Mouse (Mus musculus) frontal cortex, postnatal 36 days (tissue): Measurements from ENCODE around the gene Bbs5.
A peak's percentile ranks its signal among the peaks of the same experiment; 100 is the strongest.
"Not testable (repeated sequence)": the region's sequence is repeated elsewhere in the genome, so short reads cannot be mapped to it uniquely, and the experiment has no call there.

Experiments used
- DNase-seq, 2 experiments: peaks; one replicate each; pipeline ENCODE4 v3.0.0; 2022; ENCODE audit warnings: low spot score in 2 of 2

Bbs5 gene

GRCm38 (mm10) chr2:69646726-69647490, at the start of gene Bbs5:
Gene Bbs5, plus strand, starts transcription at chr2:69647171.
- DNase-seq: peak; percentile 92 to 97

GRCm38 (mm10) chr2:69603726-69604393, 43.1 kb upstream of the Bbs5 start:
- no peak for DNase-seq

- no peak for DNase-seq
Measured at GRCm38 (mm10) chr2:69606621-69607020, 40.4 kb upstream of the Bbs5 start.

- no peak for DNase-seq
Measured at GRCm38 (mm10) chr2:69612237-69612636, 34.7 kb upstream of the Bbs5 start.

GRCm38 (mm10) chr2:69612716-69613115, 34.3 kb upstream of the Bbs5 start:
- no peak for DNase-seq

- no peak for DNase-seq
Measured at GRCm38 (mm10) chr2:69613237-69613636, 33.7 kb upstream of the Bbs5 start.

- no peak for DNase-seq
Measured at GRCm38 (mm10) chr2:69618336-69618735, 28.6 kb upstream of the Bbs5 start.

GRCm38 (mm10) chr2:69619286-69619685, 27.7 kb upstream of the Bbs5 start:
- DNase-seq: no peak

- DNase-seq: no peak
Measured at GRCm38 (mm10) chr2:69629215-69629614, 17.8 kb upstream of the Bbs5 start.

GRCm38 (mm10) chr2:69629914-69630313, 17.1 kb upstream of the Bbs5 start:
- no peak for DNase-seq

GRCm38 (mm10) chr2:69630792-69631191, 16.2 kb upstream of the Bbs5 start:
- DNase-seq: no peak

- DNase-seq: no peak
Measured at GRCm38 (mm10) chr2:69631449-69631848, 15.5 kb upstream of the Bbs5 start.

- DNase-seq: peak; percentile 5 to 33
Measured at GRCm38 (mm10) chr2:69635064-69635701, 11.8 kb upstream of the Bbs5 start.

- DNase-seq: no peak
Measured at GRCm38 (mm10) chr2:69635807-69636206, 11.2 kb upstream of the Bbs5 start.

- DNase-seq: not testable (repeated sequence)
Measured at GRCm38 (mm10) chr2:69637989-69638388, 9.0 kb upstream of the Bbs5 start.

- DNase-seq: no peak
Measured at GRCm38 (mm10) chr2:69640100-69640499, 6.9 kb upstream of the Bbs5 start.

- DNase-seq: no peak
Measured at GRCm38 (mm10) chr2:69644968-69645617, 1.9 kb upstream of the Bbs5 start.

GRCm38 (mm10) chr2:69649716-69650115, 2.7 kb downstream of the Bbs5 start:
- DNase-seq: no peak

GRCm38 (mm10) chr2:69659326-69659725, 12.4 kb downstream of the Bbs5 start:
- DNase-seq: no peak

- no peak for DNase-seq
Measured at GRCm38 (mm10) chr2:69663827-69664476, 17.0 kb downstream of the Bbs5 start.

GRCm38 (mm10) chr2:69667656-69668055, 20.7 kb downstream of the Bbs5 start:
- DNase-seq: no peak

GRCm38 (mm10) chr2:69668414-69668813, 21.4 kb downstream of the Bbs5 start:
- no peak for DNase-seq
